Mouse (Mus musculus): Measurements from ENCODE around the gene Rasgrp4. TPM values are rescaled to one million over a fixed set of nuclear protein-coding genes. Genes with fewer than 3 reads are reported as not detected.

The Rasgrp4 gene
- total RNA-seq, 2 experiments from 2014 or later = 0.92 to 1.1 TPM

- no peak for DNase-seq
These were observed 12.1 kb downstream of the Rasgrp4 start for GRCm38 (mm10) chr7:29146625-29147367.

- DNase-seq = no peak
These were observed 14.1 kb downstream of the Rasgrp4 start for GRCm38 (mm10) chr7:29148771-29149170.

DNA sequence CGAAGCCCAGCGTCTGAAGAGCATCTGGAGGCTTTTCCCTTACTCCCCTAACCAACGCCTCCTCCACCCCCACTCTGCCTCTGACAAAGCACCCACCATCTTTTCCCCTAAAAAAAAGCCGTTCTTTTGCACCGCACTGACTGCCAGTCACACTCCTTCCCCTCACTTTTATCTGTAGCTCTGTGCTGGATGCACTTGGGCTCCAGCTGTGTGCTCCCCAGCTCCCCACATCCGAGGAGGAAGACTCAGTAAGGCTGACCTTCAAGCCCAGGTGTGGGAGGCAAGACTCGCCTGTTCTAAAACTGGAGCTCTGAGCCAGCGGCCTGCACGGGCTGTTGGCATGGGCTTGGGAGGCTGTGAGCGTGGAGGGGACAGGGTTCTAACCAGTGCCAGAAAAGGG lies 16.8 kb downstream of the Rasgrp4 start:
- no peak for DNase-seq

- DNase-seq = no peak
These were observed 19.5 kb downstream of the Rasgrp4 start for GRCm38 (mm10) chr7:29154018-29154720.

- peak; percentile 91 to 92 for DNase-seq
These were observed 20.7 kb downstream of the Rasgrp4 start for GRCm38 (mm10) chr7:29155196-29155837.

GRCm38 (mm10) chr7:29155838-29156782 lies 21.5 kb downstream of the Rasgrp4 start, which contains the start of gene Fam98c:
TSS of gene Fam98c (minus strand) at chr7:29156234.
- peak; percentile 87 to 89 for DNase-seq

DNA sequence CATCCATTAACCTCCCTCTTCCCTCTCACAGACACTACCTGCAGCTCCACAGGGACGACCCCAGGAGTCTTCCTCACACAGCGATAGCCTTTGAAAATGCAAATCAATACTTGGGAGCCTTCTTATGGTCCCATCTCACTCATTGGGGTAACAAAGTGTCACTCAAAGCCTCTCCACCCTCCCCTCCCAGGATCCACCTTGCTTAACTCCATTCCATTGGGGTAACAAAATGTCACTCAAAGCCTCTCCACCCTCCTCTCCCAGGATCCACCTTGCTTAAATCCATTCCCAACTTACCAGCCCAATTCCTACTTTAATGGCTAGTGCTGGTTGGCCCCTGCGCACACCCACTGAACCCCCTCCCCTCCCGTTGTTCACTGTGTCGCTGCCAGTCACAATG lies 23.6 kb downstream of the Rasgrp4 start:
- DNase-seq = no peak

DNA sequence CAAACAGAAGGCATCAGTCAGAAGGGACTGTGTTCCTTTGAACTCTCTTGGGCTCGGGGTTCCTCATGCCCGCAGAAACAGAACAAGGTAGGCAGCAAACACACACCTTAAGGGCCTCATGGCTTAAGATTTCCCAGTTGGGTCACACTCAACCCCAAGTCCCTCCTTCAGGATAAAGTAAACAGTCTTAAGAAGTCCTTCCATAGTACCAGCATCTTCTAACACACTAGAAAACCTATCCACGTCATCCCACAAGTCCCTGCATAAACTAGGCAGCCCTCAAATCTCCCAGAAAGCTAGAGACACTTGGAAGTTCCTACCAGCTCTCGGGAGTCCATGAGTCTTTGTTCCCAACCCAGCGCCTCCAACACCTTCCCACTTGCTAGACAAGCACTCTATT lies 27.6 kb downstream of the Rasgrp4 start:
- DNase-seq = no peak

DNA sequence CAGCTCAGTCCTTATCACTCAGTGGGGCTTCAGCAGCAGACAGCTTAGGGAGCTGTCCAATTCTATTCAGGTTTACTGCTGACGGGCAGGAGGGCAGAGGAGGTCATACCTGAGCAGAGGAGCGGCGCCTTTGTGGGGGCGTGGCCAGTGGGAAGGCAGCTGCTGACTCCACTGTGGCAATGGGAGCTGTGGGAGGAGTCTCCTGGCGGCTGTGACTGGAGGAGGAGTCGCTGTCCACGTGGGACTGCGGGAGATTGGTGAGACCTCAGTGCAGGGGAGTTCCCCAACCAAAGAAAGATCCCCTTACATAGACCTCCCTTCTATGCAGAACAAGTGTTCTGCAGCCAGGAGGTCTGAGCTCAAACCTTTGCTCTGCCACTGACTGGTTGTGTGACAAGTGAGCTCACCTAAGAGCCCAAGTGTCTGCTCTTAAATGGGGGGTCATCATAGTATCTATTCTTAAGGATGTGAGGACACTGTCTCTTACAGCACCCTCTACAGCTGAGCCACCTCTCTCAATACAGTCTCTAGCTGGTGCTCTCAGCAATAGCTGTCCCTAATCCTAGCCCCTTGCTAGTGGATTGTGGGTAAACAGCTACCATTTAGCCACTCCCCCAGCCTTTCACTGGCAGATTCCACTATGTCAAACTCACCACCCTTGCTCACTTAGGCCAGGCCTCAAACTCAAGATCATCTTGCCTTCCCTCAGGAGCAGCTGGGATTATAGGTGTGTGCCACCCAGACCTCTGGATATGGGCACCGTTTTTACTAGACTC lies 28.3 kb downstream of the Rasgrp4 start:
- no peak for DNase-seq

GRCm38 (mm10) chr7:29167656-29168055 lies 33.0 kb downstream of the Rasgrp4 start:
- no peak for DNase-seq

DNA sequence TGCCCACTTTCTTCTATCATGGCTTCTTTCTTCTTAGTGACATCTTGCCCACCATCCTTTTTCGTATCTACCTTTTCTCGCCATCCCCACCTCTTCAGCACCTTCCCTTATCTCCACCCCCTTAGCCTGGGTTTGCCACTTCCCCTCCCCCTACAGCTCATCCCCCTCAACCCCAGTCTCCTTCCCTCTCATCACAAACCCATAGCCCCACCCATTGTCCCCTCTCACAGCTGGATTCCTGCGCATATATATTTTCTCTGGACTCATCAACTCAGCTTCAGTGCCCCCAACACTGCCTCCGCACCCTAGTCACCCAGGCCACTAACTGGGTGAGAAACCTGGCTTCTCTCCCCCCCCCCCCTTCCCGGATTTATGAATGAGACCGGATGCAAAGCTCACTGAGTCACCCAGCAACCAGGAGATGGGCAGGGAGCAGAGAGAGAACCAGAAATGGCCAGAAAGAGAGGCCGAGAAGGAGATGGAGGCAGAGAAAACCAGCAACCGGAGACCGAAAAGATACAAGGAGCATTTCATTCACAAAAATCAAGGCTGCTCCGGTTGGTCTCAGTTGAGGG lies 33.6 kb downstream of the Rasgrp4 start:
- no peak for DNase-seq

- DNase-seq = no peak
These were observed 34.2 kb downstream of the Rasgrp4 start for GRCm38 (mm10) chr7:29168791-29169230.

DNA sequence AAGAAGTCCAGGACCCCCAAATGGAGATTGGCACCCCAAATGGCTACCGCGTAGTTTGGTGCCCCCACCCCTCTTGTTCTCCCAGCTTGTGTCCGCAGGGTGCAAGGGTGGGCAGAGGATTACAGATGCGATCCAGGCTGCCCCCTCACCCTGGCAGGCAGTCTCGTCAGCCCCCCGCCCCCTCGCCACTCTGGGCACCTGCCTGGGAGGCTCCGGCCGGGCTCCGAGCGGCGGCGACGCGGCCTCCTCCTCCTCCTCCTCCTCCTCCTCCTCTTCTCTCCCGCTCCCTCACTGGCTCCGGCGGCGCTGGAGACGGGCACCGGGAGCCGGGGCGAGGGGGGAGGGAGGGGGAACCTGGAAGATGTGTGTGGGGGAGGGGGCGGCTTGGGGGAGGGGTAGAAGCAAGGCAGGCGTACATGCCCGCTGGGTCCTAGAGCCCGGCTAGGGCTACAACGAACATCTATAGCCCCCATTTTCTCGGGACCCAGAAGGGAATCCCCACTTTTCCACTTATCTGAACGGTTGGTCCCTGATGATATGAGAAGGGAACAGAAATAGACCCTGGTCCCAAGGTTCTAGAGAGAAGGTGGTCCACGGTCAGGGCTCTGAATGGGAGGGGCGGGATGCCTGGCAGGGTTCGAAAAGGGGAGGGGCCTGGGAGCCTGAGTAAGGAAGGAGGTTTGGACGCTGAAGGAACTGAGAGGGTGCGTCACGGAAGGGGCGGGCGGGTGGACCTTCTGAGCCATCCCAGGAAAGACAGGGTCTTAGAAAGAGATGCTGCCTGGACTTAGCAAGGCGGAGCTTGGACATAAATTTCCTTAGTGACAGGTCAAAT lies 34.8 kb downstream of the Rasgrp4 start:
- DNase-seq = peak; percentile 83 to 86

GRCm38 (mm10) chr7:29170066-29170754 lies 35.6 kb downstream of the Rasgrp4 start, which contains the start of the genes Ggn and Spred3:
TSS of gene Ggn (plus strand) at chr7:29170210.
TSS of gene Spred3 (minus strand) at chr7:29170411.
- peak; percentile 83 to 91 for DNase-seq

DNA sequence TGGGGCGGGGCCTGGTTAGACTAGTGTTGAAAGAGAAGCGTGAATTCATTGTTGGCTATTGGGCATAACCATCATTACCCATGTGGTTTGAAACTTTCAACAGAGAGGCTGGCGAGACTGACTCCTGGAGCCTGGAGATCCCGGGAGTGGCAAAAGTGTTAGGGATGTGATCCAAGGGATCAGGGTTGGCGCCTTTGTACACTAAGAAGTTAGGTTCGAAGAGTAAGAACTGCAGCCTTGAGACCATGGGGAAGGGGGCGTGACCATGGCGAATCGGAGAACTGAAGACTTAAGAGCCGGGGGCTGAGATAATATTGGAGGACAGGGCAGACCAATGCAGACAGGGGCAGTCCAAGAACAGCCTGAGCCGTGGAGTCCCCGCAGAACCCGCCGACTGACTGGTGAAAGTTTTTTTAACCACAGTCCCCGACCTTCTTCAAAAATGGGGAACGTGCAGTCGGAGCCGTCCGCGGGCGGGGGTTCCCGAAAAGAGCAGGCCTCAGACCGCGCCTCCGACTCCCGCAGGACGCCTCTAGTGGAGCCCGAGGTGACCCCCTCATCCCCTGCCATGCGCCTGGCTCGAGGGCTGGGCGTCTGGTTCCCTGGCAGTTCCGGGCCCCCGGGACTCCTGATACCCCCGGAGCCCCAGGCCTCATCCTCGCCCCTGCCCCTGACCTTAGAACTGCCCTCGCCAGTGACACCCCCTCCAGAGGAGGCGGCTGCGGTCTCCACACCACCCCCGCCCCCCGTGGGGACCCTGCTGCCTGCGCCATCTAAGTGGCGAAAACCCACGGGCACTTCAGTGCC lies 36.3 kb downstream of the Rasgrp4 start:
- peak in 1 of 2 experiments; percentile 32 for DNase-seq

DNA sequence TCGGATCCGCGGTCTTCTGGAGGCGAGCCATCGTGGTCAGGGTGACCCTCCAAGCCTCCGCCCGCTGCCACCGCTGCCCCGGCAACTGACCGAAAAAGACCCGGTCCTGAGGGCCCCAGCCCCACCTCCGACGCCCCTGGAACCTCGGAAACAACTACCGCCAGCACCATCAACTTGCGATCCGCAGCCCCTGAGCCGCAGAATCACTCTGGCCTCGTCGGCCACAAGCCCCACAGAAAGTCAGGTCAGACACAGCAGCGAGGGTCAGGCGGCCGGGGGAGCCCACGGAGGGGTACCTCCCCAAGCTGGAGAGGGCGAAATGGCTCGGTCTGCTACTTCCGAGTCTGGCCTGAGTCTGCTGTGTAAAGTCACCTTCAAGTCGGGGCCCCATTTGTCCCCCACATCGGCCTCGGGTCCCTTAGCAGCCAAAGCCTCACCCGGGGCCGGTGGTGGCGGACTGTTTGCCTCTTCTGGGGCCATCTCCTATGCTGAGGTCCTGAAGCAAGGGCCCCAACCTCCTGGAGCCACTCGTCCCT lies 37.0 kb downstream of the Rasgrp4 start:
- no peak for DNase-seq

DNA sequence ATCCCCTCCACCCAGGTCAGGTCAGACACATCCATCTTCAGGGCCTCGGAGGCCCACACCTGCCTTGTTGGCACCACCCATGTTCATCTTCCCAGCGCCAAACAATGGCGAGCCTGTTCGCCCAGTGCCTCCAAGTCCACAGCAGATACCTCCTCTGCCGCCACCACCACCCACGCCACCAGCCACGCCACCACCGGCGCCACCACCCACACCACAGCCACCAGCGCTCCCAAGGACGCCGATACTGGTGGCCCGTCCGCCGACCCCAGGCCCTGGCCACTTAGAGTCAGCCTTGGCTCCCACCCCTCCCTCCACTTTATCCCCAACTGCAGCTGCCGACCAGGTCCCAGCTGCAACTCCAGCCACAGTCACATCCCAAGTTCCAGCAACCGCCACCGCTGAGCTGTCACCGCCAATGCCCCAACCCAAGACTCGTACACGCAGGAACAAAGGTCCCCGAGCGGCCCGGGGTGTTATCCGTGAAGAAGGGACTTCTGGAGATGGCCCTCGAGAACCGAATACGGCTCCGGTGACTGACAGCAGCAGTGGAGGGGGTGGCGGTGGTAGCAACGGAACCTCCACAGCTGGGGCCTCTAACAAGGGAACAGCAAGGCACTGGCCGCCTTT lies 37.9 kb downstream of the Rasgrp4 start:
- DNase-seq = no peak
